Mouse (Mus musculus): ENCODE results near the gene Glul.
"Not testable (repeated sequence)": the region's sequence is repeated elsewhere in the genome, so short reads cannot be mapped to it uniquely, and the experiment has no call there.

Gene Glul

DNA sequence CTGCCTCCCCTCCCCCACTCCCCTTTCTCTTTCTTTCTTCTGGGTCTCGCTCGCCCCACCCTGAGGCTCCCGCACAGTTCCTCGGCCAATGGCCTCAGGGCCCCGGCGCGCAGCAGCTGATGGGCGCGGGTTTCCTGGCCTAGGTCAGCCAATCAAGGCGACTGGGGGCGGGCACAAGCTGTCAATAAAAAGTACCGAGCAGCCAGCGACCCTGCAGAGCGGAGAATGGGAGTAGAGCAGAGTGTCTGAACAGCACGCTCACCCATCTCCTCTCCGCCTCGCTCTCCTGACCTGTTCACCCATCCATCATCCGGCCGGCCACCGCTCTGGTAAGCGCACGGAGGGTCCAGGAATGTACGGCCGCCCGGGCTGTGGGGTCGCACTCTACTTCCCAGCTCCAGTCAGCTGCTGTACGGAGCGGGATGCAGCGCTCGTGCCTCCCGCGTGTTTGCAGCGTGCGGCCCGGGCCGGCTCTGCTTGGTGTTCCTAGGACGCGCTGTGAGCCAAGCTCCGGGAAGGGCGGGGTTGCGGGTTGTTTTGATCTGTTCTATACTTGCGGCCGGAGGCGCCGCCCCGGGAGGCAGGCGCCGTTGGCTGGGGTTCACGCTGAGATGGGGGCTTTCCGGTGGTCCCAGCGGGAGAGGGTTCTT is at the start of gene Glul, which contains the start of gene Teddm2:
Glul (plus strand) TSS at position 214 of the 650 bp plus-strand sequence.
Teddm2 (minus strand) TSS at position 498 of the 650 bp plus-strand sequence.
- peak; percentile 98 for DNase-seq (ENCODE audit: low read depth, low spot score)

DNA sequence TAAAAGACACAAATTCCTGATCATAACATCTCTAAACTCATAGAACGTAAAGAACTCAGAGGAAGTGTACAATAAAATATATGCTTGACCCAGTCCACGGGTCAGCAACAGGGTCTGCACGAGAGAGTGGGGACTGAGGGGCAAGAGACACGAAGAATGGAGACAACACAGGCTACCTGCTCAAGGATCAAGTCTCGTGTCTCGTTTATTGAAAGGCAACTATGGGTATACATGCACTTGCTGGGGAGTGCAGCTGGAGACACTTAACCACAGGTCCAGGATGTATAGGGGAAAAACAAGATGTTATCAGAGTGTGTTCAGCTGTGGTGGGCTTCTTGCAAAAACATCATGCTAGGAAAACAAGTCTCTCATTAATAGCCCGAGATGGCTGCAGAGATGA is 47.0 kb upstream of the Glul start:
- not testable (repeated sequence) for DNase-seq (ENCODE audit: low read depth, low spot score)

DNA sequence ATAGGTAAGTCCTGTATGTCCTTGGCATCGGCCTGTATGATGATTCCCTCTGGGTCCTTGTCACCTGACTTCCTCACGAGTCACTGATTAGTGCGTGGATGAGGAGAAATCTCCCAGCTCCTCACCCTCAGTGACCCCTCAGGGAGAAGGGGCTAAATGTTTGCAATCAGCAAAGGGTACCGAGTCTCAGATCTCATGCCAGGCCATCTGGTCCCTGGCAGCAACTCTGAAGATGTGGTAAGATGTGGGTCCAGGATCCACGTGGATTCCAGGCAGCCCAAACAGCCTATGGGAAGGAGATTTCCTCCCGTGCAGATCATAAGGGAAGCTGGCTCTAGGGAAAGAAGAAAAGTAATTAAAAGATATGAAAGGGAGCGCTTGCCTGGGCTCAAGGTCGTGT is 43.8 kb upstream of the Glul start:
- no peak for DNase-seq (ENCODE audit: low read depth, low spot score)

DNA sequence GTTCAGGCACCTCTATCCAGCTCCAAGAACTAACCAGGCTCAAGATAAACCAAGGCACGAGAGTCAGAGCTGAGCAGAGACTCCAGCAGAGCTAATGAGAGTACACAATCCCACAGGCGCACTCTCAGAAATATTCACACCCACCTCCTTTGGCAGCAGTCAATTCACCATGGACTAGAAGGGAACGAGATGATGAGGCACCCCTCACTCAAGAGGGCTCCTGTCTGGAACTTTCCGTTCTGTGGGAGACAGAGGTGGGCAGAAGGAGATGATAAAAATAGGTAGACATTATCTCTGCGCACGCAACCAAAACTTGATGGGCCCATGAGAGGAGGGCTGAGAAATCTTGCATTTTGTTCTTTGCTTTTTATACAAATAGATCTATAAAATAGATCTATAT is 25.7 kb upstream of the Glul start, which contains the start of gene Teddm1b:
Teddm1b (plus strand) TSS at position 301 of the 400 bp plus-strand sequence.
- peak; percentile 55 for DNase-seq (ENCODE audit: low read depth, low spot score)

DNA sequence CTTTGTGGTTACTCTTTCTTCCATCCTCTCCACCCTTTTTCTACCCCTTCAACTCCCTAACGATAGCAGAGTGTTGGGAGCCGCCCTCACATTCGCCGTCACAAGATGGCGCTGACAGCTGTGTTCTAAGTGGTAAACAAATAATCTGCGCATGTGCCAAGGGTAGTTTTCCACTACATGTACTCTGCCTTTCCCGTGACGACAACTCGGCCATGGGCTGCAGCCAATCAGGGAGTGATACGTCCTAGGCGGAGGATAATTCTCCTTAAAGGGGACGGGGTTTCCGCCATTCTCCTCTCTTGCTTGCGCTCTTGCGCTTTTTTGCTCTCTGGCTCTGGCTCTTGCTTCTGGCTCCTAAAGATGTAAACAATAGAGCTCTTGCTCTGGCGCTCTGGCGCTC is 19.4 kb upstream of the Glul start:
- not testable (repeated sequence) for DNase-seq (ENCODE audit: low read depth, low spot score)

DNA sequence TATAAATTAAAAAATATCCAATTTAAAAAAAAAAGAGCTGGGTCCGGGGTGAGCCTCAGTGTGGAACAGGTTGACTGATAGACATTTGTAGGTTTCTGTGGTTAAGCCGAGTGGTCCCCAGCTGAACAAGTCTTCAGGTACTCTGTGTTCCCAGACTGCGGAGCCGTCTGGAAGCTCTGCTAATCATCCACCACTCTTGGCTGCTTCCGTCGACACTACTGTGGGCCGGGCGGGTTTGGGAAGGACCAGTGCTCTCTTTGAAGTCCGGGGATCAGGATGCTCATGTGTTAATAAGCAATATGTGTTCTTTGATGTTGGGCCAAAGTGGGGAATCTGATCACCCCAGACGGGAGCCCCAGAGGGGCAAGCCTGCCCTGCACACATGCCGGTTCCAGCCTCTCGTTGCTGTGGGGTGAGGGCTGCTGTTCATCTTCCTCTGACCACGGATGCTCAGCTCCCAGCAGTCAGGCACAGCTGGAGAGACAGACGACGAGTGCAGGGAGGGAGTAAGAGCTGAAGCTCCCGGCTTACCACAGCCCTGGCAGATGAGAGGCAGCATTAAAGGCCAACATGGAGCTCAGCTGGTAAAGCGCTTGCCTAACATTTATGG is 13.6 kb upstream of the Glul start:
- no peak for DNase-seq (ENCODE audit: low read depth, low spot score)

DNA sequence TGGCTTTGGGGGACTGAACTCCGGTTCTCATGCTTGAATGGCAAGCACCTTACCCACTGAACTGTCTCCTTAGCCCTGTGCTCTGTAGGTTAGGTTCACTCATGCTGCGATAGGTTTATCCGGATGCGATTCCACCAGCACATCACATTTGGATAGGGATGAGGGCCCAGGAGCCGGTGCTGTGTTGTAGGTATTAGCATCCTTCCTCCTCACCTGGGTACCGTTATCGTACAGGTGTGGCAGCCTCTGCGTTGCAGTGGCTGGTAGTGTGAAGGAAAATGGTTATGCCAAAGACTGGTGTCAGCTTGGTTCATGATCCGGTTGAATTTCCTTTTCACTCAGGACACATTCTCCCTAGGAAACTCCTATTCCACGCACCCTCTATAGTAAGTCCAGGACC is 9.6 kb upstream of the Glul start:
- DNase-seq (ENCODE audit: low read depth, low spot score) = no peak

DNA sequence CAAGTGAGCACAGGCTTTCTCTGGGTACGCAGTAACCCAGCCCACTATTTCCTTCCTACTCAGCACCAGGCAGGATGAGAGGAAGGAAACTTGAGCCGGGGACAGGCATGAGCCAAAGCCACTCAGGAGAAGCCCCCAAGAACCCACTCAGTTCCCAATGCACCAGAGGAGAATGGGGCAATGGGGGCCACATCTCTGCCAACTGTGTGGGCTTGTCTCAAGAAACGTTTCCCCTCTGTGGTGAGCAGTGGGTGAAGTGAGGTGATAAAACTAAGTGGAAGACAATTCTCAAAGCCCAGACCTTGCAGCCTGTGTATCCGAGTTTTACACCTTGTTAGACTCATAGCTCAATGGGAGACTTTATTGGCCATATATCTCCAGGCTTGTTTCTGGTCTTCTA is 8.3 kb upstream of the Glul start, which contains the start of gene Teddm1a:
Teddm1a (plus strand) TSS at position 301 of the 400 bp plus-strand sequence.
- no peak for DNase-seq (ENCODE audit: low read depth, low spot score)

DNA sequence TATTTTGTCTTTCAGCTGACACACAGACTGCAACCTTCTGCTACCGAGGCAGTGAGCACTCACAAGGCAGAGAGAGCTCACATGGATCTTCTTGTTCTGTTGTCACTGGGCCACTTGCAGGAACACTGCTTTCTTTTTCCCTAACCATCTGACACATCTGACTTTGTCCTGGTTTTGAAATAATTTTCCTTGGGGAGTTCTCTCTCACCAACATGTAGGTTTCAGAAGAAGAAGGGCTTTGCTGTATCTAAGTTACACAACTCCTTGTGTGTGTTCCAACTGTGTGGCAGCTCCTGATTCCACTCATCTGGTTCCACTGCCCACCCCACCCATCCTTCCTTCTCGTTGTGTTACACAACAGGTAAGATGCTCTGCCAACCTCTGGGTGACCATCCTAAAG is 6.0 kb upstream of the Glul start:
- no peak for DNase-seq (ENCODE audit: low read depth, low spot score)

DNA sequence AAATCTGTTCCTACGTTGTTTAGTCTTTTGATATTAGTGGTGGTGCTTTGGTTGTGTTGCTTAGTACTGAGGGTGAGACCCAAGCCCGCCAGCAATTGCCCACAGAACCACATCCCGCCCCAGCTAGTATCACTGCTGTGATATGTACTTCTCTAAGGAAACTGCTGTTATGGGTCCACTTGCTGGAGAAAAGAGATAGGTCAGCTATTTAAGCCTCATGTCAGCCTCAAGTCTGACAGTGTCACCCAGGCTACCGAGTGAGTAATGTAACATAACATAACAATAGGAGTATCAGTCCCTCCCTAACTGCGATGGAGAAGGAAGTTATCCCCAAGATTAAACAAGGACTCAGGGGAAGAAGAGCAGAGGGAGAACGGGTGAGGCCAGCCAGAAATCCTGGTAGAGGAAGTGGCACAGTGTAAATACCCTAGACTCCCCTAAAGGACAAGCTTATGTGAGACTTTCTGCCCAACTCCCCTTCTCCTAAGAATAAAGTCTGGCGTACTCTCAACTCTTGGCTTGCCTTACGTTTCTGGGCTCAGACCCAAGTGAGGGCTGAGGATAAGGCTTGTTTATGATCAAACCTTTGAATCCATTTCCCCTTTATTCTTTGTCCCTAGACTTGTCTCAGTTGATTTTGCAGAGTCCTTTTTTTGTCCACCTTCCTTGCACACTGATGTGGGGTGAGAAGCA is 5.4 kb upstream of the Glul start:
- DNase-seq (ENCODE audit: low read depth, low spot score) = no peak

DNA sequence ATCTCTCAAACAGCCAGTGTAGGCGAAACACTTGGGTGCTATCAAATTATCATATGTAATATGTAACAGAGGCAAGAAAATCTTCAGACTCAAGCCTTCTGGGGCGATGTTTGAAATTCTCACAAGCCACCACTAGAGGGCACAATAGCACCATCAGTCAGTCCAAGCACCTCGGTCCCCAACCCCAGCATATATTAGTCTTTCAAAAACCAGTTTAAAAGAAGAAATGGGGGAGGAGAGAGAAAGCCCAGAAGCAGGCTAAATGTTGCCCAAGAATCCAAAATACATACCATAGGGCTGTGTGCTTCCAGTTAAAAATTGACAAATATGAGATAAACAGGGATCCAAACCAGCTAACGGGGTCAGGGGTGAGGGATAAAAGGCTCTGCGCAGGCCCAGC is 4.8 kb upstream of the Glul start:
- DNase-seq (ENCODE audit: low read depth, low spot score) = peak; percentile 92

DNA sequence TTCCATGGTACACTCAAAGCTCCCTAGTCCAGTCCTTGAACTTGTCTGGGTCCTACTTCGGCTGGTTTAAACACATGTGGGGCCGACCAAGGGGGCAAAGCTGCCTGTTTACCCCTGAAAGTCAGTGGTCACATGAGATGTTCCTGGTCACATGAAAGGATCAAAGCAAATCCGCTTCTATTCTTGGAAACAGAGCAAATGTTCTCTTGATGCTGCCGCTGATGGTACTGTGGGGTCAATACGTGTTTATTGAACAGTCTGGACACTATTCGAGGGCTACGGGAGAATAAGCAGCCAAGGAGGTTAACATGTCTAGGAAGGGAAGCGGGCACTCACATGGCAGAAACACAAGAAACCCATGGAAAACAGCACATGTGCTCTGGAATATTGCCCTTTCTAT is 2.5 kb upstream of the Glul start:
- no peak for DNase-seq (ENCODE audit: low read depth, low spot score)

DNA sequence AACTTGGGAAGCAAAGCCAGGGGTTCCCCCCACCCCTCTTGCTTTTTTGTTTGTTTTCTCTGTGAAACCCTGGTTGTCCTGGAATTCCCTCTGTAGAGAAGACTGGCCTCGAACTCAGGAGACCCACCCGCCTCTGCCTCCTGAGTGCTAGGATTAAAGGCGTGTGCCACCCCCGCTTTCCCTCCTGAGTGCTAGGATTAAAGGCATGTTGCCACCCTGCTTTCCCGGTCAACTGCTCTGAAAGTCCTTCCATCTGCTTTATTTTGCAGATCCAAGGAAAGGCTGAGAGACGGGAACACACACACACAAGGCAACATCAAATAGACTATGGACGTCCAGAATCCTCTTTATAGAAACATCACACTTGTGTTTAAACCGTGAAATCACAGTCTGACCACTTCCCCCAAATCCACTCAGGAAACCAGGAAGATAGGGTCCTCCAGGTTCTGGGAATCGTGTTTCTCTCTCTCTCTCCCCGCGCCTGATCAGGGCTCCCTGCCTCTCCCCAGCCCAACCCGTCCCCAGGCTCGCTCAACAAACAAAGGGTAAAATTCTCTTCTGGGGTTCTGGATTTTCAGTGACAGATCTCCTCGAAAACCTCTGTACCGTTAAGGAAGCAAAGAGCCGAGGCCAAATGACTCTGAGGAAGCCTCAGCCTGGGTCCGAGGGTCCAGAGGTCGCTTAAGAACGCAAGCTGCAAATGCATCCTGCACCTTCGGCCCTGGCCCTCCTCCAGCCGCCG is 584 bp upstream of the Glul start:
- DNase-seq (ENCODE audit: low read depth, low spot score) = peak; percentile 68

DNA sequence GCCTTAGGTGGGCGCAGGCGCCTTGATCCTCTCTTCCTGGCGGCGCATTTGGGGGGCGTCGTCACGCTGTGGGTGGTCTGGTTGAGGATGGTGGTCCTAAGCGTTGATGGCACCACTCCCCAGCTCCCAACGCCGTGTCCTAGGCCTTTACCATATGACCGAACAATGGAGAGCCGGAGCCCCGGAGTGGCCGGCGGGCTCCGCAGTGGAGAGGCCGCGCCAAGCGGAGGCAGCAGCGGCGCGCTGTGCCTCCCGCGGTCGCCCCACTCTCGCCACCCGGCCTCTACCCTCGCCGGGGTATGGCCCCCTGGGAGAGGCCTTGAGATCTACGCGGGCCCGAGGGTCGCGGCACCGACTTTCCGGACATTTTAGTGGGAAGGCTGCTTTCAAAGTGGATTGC is 637 bp downstream of the Glul start:
- DNase-seq (ENCODE audit: low read depth, low spot score) = peak; percentile 46

DNA sequence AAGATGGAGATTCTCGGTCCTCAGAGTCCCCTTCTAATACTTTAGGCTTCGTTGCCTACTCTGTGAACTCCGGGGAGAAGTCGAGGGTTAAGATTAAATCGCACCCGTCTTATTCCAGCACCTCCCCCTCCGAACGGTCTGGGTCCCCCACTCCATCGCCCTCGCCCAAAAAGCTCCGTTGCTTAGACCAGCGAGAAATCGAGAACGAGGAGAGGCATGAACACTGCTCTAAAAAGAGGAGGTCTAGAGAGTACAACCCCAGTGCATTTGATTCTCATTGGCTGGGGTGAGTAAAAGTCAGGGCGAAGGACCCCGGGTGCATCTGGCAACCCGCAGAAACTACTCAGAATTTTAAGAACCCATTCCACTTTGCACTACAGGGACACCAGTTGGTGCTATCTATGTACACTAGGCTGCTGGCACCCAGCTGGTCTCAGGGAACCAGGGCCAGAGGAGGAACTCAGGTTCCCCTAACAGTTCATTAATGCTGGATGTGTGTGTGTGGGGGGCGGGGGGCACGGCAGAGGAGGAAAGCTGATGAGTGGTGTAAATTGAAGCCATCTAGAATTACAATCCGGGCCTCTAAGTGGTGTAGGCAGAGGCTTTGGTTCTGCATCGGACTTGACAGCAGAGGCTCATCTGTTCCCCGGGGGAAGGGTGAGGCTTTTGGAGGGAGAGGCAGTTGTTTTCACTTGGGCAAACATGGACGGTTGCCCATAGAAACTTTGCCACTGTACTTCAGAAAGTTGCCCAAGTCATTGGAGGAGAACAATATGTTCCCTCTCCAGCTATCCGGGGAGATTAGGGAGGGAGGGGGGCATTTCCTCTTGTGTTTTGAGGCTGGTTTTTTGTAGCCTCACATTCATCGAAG is 1.4 kb downstream of the Glul start:
- peak; percentile 53 for DNase-seq (ENCODE audit: low read depth, low spot score)

DNA sequence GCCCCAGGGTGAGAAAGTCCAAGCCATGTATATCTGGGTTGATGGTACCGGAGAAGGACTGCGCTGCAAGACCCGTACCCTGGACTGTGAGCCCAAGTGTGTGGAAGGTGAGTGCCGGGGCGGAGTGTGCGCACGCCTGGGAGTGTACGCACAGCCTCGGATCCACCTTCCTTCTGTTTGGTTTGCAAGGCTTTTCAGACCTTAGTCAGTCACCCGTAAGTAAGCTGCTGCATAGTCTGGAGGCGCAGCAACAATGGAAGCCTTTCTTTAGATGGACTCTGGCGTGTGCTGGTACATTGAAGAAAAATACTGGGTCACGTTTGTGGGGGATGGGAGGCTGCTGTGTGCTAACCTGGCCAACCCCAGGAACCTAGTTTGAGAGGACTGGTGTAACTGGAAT is 3.3 kb downstream of the Glul start:
- DNase-seq (ENCODE audit: low read depth, low spot score) = no peak

DNA sequence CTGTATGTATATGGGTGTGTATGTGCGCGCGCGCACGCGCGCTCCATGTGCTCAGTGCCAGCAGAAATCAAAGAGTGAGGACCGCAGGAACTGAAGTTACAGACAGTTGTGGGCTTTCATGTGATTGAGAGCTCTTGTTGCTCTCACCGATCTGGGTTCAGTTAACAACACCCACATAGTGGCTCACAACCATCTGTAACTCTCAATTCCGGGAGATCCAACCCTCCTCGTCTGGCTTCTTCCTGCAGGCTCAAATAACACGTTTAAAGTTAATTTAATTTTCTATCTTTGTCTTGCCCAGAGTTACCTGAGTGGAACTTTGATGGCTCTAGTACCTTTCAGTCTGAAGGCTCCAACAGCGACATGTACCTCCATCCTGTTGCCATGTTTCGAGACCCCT is 4.5 kb downstream of the Glul start:
- DNase-seq (ENCODE audit: low read depth, low spot score) = peak; percentile 66

DNA sequence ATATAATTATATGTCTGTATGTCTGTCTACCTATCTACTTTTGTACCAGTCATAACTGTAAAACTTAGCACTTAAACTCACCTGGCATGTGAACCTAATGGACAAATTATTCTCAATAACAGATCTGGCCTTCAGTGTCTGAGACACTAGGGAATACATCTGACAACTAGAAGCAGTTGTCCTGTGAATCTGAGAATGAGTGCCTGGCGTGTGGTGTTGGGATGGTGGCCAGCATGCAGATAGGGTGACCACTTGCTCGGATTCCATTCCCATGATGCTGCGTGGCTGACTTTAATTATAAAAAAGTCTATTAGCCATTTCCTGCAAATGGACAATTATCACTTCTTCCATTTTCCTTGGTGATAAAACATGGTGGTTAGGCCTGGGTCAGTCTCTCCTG is 6.1 kb downstream of the Glul start:
- no peak for DNase-seq (ENCODE audit: low read depth, low spot score)

DNA sequence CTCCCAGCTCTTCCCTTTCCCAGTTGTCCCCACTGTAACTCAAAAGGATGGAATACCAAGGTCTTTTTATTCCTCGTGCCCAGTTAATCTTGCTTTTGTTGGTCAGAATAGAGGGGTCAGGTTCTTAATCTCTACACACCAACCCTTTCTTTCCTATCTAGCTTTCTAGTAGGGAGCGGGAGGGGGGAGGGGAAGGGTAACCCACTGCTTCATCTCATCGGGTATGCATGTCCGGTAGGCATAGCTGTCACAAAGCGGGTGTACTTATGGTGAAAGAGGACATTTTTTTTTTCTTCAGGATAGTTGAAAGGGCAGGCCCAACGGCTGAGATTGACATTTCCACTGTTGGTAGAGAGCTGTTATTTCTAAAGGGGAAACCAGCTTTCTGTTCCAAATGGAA is 8.5 kb downstream of the Glul start:
- no peak for DNase-seq (ENCODE audit: low read depth, low spot score)

DNA sequence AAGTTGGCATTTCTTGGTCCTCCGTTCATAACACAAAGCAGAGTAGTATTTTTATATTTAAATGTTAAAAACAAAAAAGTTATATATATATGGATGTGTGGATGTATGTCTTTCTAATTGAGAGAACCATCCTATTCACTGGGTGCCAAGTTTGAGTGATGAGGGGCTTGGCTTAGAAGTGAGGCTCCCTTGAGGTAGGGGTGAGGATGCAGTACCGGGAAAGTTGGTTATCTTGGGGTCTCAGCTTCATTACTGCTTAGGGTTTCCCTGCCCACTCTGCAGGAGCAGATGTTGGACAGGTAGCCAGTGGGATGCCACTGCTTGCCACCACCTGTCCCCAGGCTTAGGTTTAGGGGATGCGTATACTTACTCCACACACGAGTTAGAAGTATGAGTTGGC is 9.0 kb downstream of the Glul start:
- no peak for DNase-seq (ENCODE audit: low read depth, low spot score)
